Mouse (Mus musculus) lung, postnatal 0 days (tissue): ENCODE results near the gene Rab44.

Source experiments
- CTCF ChIP-seq: IDR thresholded peaks from 2 replicates; pipeline ENCODE4 v1.5.1; 2016; ENCODE audit warnings: antibody characterized with exemption, mild to moderate bottlenecking
- EP300 ChIP-seq: IDR thresholded peaks from 2 replicates; pipeline ENCODE4 v1.6.1; 2016; ENCODE audit warnings: antibody characterized with exemption, mild to moderate bottlenecking, control low read depth

DNA sequence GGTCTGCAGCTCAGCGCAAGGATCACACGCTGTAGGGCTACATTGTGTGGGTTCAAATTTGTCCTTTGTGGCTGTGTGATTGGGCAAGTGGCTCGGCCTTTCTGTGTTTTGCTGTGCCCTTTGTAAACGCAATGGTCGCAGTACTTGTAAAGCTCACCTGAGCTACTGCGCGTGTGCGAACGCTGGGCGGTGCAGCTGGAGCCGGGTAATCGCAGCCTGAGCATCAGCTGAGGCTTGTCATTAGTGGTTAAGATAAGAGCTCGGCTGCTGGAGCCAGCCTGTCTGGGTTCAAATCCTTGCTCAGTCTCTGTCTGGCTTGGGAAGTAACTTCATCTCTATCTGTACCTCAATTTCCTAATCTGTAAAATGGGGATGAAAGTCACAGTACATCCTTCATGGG, 39.9 kb upstream of the Rab44 start:
- TF ChIP-seq CTCF (no peak), EP300 (no peak)
